Mouse (Mus musculus) 3134 (cell line): ENCODE results near the gene Iqschfp.

ENCODE experiments used
- DNase-seq: peaks from one replicate; pipeline ENCODE4 v3.0.0-alpha.2; 2011; ENCODE audit warnings: low spot score; ENCODE audit not compliant: insufficient read length; ENCODE audit errors: extremely low read depth

Gene Iqschfp

GRCm38 (mm10) chr3:67954459-67955065, 62.5 kb downstream of the Iqschfp start:
- no peak for DNase-seq

DNA sequence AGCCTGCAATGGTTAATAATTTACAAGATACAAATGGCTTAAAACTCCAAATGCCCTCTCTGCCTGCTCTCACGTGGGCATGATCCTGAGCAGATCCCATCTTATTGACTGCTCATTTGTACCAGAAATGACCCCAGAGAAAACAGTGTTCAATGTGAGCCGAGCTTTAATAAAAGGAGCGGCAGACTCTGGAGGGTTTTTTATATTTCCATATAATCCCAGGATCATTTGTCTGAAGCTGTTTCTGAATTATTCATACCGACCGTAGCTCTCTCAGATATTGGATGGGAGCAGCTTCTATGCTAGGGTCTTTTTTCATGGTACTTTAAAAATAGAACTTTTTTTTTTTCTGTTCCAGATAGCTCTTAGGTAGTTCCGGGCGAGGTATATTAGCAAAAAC, 67.6 kb downstream of the Iqschfp start:
- DNase-seq: no peak

DNA sequence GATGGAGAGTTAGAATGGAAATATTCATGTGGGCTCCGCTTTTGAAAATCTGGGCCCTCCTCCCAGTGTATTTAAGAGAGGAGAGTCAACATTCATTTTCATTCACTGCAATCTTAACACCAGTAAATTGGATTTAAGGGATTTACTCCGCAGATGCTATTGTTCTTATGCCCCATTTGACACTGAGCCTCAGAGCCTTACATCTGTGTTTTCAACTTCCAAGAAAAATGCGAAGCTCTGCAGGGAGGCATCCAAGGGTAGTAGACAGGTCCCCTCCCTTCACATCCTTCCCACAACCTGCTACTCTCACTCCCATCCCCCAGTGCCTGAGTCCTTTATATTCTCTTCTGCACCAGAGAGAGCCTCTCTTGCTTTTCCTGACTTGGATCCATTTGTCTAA, 68.1 kb downstream of the Iqschfp start:
- no peak for DNase-seq

DNA sequence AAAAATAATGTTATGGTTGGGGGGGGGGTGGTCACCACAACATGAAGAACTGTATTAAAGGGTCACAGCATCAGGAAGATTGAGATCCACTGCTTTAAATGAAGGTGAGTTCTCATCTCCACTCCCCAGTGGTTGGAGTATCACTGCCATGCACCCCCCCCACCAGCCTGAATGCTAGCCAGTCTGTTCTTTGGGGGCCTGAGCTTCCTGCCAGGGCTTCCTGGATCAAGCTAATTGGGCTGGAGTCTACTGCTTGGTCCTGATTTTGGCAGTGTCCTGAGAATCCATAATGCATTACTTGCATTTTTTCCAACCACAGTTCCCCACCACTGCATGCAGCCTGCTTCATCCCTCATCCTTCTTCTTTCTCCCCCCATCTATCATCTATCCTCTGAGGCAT, 68.7 kb downstream of the Iqschfp start:
- no peak for DNase-seq

- no peak for DNase-seq
Measured at GRCm38 (mm10) chr3:67961934-67962639, 70.1 kb downstream of the Iqschfp start.

GRCm38 (mm10) chr3:67974340-67974998, 82.4 kb downstream of the Iqschfp start:
- no peak for DNase-seq

- DNase-seq: no peak
Measured at GRCm38 (mm10) chr3:67980006-67980405, 88.0 kb downstream of the Iqschfp start.

- DNase-seq: no peak
Measured at GRCm38 (mm10) chr3:67983329-67983728, 91.3 kb downstream of the Iqschfp start.

GRCm38 (mm10) chr3:68002415-68002814, 110.4 kb downstream of the Iqschfp start:
- DNase-seq: no peak

GRCm38 (mm10) chr3:68012342-68012741, 120.3 kb downstream of the Iqschfp start:
- DNase-seq: no peak

GRCm38 (mm10) chr3:68015786-68016185, 123.8 kb downstream of the Iqschfp start:
- DNase-seq: no peak

- DNase-seq: no peak
Measured at GRCm38 (mm10) chr3:68019401-68019800, 127.4 kb downstream of the Iqschfp start.

- no peak for DNase-seq
Measured at GRCm38 (mm10) chr3:68036097-68036496, 144.1 kb downstream of the Iqschfp start.

DNA sequence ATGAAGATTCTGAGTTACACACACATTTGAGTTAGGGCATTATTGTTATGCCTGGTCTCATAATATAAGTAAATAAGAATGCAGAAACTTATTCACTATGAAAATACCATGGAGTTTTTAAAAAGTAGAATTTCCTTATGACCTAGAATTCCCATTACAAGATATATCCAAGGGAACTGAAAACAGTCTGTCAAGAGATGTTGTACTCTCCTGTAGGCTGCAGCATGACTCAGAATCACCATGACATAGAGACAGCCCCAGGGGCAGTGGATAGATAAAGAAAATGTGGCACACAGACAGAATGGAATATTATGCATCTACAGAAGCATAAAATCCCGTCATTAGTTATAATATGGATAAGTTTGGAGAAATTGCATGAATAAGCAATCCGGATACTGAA, 150.9 kb downstream of the Iqschfp start:
- no peak for DNase-seq

- DNase-seq: no peak
Measured at GRCm38 (mm10) chr3:68045475-68046416, 153.7 kb downstream of the Iqschfp start.

GRCm38 (mm10) chr3:68053538-68053937, 161.5 kb downstream of the Iqschfp start:
- no peak for DNase-seq

DNA sequence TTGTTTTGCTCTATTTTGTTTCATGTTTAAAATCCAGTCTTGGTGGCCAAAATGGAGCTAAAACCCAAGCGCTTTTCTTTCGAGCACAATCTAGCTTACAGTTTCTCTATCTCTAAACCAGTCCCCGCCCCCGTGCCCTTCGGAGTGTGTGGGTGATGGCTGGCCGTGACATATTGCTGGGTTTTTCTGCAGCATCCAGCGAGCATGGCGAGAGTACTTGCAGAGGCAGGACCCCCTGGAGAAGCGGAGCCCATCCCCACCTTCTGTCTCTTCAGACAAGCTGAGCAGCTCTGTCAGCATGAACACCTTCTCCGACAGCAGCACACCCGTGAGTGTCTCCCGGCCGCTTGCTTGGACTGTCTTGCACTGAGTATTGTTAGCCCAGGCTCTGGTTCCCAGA, 163.0 kb downstream of the Iqschfp start:
- no peak for DNase-seq

GRCm38 (mm10) chr3:68056373-68057275, 164.6 kb downstream of the Iqschfp start:
- peak; percentile 25 for DNase-seq

DNA sequence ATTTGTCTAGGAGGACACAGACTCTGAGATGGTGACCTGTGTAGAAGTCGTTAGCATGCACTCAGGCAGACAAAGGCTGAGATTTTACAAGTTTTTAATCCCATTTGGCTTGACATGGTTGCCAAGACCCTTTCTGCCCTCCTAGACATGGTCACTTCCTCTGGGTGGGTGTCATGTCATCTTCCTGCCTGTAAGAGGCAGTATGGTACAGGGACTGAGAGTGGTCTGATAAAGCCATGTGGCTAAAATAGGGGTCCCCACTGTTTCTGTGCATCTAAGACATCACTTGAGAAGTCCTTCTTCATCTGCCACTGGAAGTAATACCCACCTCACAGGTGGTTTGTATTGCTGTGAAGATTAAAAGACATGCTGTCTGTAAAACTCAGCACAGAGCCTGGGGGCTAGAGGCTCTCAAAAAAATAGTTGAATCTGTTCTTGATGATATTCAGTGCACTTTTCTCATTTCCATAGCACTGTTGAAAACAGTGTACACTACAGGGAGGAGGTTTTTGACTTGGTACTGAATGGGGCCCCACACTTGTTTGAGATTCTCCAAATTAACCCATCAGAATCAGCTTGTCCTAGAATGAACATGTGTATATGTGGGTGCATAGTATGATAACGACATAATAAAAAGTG, 167.2 kb downstream of the Iqschfp start:
- DNase-seq: no peak
